Mouse (Mus musculus) bone marrow macrophage, adult 2 months (primary cell): ENCODE data around the gene Them5.

Experiments used
- CTCF ChIP-seq: IDR thresholded peaks from 2 replicates; pipeline ENCODE4 v1.5.1; 2012; ENCODE audit warnings: low read depth, mild to moderate bottlenecking, low read length, moderate library complexity
- POLR2A ChIP-seq: IDR thresholded peaks from 2 replicates; pipeline ENCODE4 v1.6.1; 2012; ENCODE audit warnings: mild to moderate bottlenecking, low read depth, low read length, borderline replicate concordance

DNA sequence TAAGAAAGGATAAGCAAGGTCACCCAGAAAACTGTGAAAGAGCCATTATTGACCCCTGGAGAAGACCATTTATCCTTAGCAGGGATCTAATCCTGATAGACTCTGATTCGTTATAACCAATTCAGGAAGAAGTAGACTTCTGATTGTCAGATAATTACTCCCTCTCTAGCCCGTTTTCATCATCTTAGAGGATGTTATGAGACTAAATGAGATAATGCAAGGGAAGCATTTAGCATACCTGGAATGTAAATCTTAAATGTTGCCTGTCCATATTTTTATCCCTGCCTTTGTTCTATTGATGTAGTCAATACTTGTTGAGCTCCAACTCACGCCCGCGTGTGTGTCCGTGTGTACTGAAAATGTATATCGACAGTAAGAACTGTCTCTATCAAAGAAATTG, 31.4 kb upstream of the Them5 start:
- TF ChIP-seq POLR2A (no peak), CTCF (no peak)
